Mouse (Mus musculus): ENCODE measurements at regions not wholly inside any gene's neighbourhood (a gene's known extent, or its start where the extent isn't known, plus 50 kb on each side); places are given as distances from the start of the nearest gene placed in this dataset.
A peak's percentile ranks its signal among the peaks of the same experiment; 100 is the strongest.

DNA sequence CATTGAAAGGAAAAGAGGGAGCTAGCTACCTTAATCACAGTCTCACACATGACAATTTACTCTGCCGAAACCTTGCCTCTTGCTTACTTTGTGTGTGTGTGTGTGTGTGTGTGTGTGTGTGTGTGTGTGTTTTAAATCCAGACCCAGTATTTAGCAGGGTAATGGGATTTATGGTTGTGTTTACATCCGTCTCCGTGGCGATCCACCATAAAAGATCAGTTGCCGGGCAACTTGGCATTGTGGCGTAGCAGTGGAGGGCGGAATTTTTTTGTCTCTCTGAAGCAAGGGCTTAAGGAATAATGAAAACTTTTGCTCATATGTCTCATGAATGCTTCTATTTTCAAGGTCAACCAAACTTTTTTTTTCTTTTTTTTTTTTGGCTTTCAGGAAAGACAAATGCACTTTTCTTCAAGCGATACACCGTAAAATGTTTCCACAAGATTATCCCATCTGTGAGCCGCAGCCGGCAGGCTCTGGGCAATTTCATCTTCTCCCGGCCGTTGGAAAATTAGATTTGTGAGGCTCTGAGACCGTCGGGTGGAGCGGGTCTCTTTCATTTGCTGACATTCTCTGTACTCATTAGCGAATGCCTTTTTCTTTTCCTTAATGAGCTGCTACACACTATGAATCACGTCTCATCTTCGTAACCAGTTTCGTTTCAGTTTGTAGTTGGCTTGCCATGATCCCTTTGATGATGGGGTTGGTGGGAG, 53.9 kb upstream of the Ptch1 start:
- no peak for DNase-seq

DNA sequence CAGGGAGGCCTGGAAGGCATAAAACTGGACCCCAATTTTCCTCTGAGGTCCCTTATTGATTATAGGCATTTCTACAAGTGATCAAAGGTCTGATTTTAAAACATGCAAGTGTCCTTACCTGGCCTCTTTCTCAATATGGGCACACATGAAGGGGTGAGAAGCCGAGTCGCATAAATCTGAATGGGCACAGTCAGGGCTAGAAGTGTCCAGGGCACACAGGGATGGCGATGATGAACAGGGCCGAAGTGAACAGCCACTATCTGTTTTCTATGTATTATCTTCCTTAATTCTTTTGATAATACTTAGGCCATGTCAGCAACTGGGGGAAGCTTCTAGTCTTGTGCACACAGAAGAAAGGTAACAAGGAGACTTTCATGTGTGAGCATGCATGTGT, 54.5 kb upstream of the Ptch1 start:
- DNase-seq = no peak

DNA sequence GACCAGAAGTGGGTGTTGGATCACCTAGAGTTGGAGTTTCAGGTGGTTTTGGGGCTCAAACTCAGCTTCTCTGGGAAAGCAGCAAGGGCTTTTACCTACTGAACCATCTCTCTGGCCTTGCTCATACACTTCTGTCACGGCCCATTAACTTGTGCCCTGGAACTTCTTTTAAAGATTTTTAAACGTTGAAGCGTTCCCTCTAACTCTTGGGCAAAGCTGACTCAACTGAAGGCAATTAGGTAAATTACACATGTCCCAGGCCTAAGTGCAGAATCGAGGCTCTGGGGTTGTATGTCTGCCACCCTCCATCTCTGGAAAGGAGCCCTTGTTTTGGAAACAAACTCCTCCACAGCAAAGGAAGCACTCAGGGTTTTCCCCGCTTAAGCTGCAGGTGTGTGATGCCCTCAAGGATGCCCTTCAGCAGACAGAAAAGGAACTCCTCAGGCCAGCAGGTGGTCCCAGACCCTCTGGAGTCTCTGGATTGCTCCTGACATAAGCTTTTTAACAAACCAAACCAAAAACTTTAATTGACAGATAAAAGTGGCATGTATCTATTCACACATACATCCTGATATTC, 58.5 kb upstream of the Ptch1 start:
- no peak for DNase-seq

DNA sequence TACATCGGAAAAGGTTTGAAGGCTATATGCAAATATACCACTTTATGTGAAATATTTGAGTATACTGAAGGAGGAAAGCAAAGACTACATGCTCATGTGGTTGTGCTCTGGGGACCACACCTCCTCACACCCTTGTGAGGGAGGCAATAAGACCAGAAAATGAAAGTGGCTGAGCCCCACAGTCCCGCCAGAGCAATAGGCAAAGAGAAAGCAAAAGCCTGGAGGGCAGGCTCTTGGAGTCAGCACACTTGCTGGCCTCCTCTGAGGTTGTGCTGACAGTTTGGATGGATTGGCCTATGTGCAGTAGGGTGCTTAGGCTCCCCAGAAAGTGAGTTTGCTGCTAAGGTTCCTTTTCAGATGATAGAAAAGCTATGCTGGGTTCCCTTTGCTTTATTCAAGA, 60.9 kb upstream of the Ptch1 start:
- no peak for DNase-seq

DNA sequence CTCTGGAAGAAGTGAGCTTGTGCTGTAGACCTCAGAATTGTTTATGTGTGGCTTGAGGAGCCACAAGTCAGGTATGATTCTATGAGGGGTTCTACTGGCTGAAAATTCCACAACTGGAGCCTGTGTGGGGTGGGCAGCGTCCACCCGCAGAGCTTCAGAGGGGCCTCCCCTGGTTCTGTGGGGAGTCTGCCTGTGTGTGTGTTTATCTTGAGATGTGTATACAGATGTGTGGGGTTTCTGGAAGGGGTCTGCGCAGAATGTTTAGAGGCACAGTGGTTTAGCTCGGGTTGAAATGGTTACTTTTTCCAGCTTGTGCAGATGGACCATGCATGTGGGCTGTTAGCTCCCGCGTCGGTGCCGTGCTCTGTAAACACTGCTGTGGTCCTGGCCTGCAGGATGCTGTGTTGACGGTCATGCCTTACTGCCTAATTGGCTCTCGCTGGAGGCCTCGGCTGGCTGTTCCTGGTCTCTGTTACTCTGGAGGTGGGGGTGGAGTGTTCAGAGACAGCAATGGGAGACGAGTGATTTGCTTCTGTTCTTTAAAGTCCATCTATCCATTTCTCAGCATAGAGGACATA, 68.3 kb upstream of the Ptch1 start:
- no peak for DNase-seq

DNA sequence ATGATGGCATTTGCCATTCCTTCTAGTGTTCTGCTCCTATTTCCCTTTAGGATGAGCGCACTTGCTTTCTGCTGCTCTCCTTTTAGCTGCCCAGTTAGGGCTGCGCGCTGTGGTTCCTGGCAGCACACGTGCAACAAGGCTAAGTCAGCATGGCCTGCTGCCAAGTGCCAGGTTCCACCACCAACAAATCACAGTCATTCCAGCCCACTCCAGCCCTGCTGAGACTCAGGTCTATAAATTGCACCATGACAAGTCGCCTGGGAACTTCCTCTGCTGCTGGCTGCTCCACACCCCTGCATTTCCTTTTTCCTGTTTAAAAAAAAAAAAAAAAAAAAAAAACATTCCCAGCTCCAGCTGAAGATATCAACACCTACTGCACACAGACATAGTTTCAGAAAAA, 69.2 kb upstream of the Ptch1 start:
- peak; percentile 71 for DNase-seq

DNA sequence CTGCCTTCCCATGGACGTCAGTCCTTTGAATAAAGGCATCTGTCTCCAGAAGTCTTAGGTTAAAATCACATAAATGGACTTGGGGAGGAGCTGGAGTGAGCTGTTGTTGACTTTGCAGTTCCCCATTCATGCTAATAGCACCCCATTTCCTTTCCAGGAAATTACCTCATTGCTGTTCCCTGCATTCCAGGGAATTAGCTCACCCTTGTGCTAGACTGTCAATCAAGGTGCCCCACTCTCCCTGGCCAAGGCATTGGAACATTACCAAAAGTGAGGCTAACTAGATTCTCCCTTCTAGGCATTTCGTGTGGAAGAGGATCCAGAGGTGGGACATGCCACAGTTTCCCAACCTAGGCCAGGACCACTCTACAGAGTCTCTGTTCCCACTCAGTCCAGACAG, 70.0 kb upstream of the Ptch1 start:
- DNase-seq = no peak

DNA sequence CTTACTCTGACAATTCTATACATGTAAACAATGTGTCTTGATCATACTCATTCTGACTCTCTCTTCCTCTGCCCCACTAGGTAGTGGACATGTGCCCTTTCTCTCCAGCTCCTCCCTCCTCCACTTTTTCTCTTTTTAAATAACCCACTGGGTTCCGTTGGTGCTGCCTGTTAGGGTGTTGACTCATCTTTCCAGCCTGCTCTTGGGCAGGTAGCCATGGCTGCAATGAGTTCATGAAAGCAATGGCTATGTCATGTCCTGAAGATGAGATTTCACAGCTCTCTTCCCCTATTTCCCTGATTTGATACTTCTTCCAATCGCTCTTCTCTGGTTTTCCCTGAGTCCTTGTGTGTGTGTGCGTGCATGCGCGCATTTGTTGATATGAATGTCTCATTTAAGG, 70.9 kb upstream of the Ptch1 start:
- no peak for DNase-seq

DNA sequence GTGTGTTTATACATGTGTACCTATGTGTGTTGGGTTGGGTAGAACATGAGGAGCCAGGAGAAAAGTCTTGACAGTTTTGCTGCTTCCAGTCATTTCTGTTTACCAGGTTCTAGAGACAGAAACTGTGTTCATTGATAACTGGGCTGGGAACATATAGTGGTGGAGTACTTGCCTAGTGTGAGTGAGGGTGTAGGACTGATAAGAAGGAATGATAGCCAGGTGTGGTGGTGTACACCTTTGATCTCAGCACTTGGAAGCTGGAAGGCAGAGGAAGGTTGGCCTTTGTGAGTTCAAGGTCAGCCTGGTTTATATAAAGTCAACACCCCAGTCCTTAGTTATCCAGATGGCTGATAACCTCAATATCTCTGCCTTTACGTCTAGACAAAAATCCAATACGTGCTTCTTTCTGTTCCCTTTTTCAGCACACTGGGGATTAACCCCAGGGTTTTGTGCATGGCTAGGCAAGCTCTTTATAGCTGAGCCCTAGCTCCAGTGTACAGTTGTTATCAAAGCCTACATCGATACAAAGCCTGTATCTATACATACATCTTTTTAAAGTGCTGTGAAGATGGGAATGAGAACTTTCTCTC, 75.8 kb upstream of the Ptch1 start:
- DNase-seq = no peak

DNA sequence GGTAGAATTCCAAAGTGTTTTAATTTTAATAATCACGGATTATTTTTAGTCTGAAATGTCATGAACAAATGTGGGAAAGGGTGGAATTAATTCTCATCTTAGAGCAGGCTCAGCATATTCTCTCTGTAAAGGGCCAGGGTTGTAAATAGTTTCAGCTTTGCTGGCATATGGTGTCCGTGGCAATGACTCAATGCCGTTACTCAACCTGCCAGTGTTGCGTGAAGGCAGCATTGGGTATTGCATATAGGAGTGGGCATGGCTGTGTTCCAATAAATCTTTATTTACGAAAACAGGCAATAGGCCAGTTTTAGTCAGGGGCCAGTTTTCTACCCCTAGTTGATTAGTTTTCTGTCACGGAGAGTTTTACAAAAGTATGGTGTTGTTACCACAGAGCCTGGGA, 81.1 kb upstream of the Ptch1 start:
- DNase-seq = no peak

DNA sequence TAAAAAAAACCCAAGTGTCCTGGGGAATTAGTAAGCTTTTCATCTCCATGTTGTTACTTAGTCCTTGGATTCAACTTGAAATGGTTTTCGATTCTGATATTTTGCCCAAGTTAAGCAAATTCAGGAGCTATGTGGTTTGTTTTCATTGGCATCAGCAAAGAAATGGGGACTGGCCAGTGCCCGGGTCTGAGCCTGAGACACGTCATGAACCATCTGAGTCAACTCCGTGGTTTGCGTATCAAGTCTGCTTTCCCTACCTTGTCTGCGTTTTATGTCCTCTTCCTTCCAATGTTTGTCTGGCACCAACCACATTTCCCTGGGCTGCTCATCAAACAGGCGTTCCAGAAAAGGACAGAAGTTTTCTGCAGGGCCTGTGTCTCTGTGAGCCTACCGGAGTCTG, 83.7 kb upstream of the Ptch1 start:
- no peak for DNase-seq

DNA sequence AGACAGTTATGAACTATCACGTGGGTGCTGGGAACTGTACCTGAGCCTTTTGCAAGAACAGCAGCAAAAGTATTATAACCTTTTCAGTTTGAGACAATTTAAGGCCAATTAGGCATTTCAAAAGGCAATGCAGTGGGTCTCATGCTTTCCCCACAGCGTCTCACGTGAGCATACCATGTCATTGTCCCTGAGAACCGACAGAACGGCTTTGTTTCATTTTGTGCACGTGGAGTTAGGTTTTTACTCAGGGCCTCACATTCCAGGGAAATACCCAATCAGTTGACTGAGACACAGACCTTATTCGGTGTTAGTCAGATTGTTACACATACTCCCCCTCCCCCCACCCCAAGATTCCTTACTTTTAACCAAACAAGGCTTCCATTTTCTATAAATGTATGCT, 86.0 kb upstream of the Ptch1 start:
- DNase-seq = no peak

DNA sequence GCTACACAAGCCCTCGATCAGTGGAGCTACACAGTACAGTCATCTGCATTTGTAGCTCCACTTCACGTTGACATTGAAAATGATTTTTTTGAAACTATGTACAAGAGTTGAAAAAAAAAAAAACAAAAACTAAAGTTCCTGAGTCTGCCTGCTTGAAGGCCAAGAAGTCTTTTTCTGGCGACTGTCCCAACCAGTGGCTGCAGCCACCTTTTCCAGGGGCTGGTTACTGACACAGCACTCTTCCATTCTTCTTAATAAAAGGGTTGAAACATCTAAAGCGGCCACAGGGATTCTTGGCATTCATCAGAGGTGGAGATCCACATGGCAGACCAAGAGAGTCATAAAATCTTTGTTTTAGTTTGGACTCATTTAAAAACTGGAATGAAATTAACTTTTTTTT, 87.0 kb upstream of the Ptch1 start:
- no peak for DNase-seq

DNA sequence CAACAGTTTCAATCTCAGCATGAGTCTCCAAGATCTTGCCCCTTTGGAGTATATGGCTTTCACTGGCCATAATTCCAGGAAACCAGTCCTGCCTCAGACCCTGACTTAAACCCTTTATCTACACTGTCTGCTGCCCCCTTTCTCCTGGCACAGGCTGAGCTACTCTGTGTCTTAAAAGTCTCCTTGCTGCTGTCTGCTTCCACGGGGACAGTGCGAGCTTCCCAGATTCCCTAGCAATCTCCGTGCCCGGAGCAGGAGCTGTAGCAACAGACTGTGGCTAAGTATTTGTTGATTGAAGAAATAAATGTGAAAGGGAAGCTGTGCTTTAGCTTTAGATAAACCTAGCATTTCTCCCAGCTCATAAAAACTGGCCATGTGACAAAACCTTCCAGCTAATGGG, 95.2 kb upstream of the Ptch1 start:
- DNase-seq = no peak

DNA sequence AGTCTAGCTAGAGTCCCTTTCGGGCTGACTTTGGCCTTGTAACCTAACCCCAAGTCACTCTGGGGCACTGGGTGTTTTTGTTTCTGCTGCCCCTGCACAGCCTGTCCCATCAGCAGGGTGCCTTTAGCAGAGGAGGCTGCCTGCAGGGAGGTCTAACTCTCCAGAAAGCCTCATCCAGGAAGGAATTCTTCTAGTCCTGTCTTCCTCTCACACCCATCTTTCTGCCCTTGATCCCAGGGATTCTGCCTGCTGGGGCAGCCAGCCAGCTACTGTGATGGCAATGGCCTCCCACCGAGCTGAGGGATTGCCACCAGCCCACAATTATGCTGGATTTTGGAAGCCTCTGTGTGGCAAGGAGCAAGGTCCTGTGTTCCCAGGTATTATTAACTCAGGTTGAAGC, 95.6 kb upstream of the Ptch1 start:
- no peak for DNase-seq

DNA sequence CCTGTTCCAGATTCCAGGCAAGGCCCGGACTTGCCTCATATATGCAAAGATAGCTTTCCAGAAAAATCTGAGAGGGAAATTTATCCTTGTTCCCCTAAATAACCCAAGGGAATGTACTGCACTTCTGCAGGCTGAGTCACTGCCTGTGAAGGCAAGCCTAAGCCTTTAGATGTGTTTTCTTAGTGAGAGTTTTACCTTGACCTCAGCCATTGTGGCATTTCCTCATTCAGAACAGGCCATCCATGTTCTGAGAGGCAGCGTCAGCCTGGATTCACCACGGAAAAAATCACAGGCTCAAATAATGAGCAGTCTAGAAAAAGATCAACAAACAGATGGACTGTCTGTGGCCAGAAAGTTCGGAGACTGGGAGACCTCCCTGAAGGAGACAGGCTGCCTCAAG, 99.0 kb upstream of the Ptch1 start:
- no peak for DNase-seq

DNA sequence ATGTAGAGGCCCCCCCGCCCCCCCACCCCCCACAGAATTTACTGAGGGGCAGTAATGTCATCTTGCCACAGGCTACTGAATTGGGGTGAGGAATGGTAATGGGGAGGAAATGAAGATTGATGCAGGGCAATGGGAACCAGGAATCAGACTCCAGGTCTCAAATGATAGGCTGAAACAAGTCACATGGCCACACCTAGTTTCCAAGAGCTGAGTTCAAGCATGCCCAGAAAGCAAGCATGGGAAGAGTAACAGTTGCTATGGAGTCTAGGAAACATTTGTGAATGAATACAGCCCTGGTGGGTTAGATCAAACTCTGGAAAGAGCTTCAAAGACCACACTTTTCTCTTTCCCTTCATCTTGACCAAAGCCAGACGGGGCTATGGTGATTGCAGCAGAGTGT, 104.3 kb upstream of the Ptch1 start:
- DNase-seq = no peak

DNA sequence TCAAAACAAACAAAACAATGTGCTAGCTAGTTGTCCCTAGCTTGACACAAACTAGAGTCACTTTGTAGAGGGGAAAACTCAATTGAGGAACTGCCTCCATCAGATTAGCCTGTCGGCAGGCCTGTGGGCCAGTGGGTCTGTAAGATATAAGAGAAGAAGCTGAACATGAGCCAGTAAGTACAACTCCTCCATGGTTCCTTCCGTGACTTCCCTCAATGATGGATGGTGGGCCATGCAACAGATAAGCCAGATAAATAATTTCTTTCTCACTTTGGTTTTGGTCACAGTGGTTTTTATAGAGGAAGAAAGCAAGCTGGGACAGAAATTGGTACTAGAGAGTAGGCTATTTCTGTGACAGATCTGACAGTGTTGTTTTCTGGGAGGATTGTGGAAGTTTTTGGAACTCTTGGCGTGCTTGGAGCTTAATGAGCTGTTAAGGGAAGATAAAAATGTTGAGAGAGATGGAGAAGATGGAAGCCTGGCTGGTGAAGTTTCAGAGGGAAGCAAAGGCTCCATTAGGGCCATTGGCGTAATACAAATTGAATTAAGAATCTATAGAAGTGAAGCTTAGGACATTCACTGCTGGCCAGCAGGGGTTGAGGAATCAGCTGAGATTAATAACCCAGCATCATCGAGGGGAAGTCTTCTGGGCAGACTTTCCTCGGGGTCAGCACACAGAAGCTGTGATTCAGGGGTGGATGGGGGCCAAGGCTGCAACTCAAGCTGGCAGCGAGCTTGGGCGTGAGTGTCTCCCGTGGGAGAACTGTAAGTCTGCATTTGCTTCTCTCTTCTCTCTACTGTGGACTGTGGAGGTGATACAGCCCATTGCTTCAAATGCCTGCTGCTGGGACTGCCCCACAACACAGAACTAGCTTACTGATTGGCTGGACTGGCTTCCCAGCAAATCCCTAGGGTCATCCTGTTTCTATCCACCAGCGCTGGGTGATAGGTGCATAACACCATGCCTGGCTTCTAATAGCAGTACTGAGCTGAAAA, 105.2 kb upstream of the Ptch1 start:
- no peak for DNase-seq

DNA sequence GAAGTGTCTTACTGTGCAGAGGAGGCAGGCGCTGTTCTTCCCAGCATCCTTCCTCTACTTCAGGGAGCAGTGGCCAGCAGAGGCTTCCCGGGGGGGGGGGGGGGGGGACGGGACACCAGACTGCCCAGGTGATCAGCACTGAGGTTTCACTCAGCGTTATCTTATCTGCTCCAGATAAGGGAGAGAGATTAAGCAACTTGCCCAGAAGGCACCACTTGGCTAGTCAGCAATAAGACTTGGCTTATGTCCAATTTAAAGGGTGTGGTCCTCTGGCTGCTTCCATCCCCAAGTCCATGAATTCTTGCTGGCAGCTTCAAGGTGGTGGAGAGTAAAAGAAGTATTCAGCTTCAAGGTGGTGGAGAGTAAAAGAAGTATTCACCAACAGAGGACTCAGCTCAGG, 108.9 kb upstream of the Ptch1 start:
- DNase-seq = no peak

DNA sequence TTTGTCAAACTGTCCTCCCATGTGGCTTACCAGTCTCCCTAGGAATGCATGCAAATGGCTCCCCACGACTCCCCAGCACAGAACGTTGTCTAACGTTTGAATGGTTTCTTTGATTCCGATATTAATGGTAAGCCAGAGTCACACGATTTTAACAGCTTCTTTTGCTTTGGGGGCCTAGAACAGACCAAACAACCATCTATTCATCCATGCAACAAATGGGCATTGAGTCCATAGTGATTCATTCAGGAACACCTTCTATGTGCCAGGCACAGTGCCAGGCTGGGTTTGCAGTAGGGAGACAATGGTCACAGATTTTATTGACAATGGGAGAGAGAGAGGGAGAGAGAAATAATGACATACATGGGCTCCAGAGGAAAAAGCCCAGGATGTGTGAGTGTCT, 118.6 kb upstream of the Ptch1 start:
- peak; percentile 26 for DNase-seq

DNA sequence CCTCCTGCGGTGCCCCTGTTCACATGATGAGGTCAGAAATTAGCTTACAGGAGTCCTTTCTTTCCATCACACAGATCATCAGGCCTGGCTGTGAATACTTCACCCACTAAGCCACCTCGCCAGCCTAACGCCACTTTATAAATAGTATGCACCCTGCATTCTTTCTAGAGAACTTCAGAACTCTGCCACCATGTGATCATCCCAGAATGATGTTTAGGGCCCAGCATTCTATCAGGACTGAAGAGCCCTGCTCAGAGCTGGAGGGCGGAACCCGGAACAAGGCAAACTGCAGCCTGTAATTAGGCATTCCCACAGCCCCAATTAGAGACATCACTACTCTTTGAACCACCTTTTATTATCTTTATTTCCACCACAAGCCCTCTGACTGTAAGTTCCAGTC, 120.2 kb upstream of the Ptch1 start:
- DNase-seq = no peak

DNA sequence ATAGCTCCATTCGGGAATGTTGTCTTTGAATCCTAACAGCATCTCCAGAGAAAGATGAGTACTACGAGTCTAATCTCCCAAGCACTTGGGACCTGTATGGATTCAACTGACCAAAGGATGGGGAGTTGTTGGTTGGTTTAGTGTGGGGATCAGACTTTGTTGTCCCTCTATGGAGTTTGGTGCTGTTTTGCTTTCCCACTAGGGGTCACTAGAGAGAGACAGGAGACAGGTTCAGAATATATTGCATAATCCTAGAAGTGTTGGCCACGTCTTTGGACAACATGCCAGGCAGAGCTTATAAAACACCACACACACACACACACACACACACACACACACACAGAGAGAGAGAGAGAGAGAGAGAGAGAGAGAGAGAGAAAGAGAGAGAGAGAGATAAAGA, 118.6 kb upstream of the Ercc6l2 start:
- no peak for DNase-seq

DNA sequence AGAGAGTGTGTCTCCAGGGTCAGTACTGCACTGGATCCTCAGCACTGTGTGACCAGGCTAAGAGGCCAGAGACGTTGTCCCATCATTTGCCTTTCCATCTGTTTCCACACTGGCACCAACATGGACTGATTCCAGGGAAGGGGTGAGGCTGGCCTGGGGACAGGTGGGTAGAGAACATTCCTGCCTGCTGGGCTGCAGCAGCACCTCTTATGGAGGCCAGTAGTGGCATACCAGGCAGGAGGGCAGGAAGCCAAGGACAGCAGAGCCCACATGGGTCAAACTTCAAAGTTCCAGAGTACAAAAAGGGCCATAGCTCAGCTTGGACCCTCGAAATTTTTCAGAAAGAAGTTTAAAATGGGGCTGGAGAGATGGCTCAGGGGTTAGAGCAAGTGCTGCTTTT, 115.4 kb upstream of the Ercc6l2 start:
- DNase-seq = no peak

Data from right cerebral cortex, postnatal 14 days (tissue).